Mouse (Mus musculus) lung, postnatal 0 days (tissue): ENCODE measurements around the gene Uox. TPM values are rescaled to one million over a fixed set of nuclear protein-coding genes. Genes with fewer than 3 reads are reported as not detected.

Source experiments
- ATAC-seq: fragments of 200-750 bp; cut with Nextera tagmentation; 2 replicates; pipeline ENCODE4 v1.8.0; 2017; ENCODE audit warnings: moderate library complexity
- DNase-seq: peaks from one replicate; pipeline ENCODE4 v3.0.0-alpha.2; 2016; ENCODE audit warnings: low spot score
- H3K27ac ChIP-seq: fragments of 300-500 bp; sonication (generic); 2 replicates; pipeline ENCODE4 v1.5.1; 2014; ENCODE audit warnings: antibody characterized with exemption, mild to moderate bottlenecking, low read length, mixed read lengths
- H3K27me3 ChIP-seq: fragments of 300-500 bp; sonication (generic); replicated peaks from 2 replicates; pipeline ENCODE4 v1.6.1; 2014; ENCODE audit warnings: low read length, mixed read lengths; ENCODE audit not compliant: insufficient read depth
- H3K36me3 ChIP-seq: fragments of 300-500 bp; sonication (generic); 2 replicates; pipeline ENCODE4 v1.6.1; 2014; ENCODE audit warnings: low read length, mixed read lengths; ENCODE audit not compliant: insufficient read depth
- H3K4me1 ChIP-seq: fragments of 300-500 bp; sonication (generic); 2 replicates; pipeline ENCODE4 v1.6.1; 2014; ENCODE audit warnings: antibody characterized with exemption, low read depth, low read length, mixed read lengths; ENCODE audit not compliant: insufficient read depth
- H3K4me2 ChIP-seq: fragments of 300-500 bp; sonication (generic); replicated peaks from 2 replicates; pipeline ENCODE4 v1.6.1; 2014; ENCODE audit warnings: low read depth, mild to moderate bottlenecking, low read length, moderate library complexity, mixed read lengths
- H3K4me3 ChIP-seq: fragments of 300-500 bp; sonication (generic); 2 replicates; pipeline ENCODE4 v1.5.1; 2014; ENCODE audit warnings: low read depth, low read length
- H3K9ac ChIP-seq: fragments of 300-500 bp; sonication (generic); replicated peaks from 2 replicates; pipeline ENCODE4 v1.6.1; 2014; ENCODE audit warnings: low read depth, mild to moderate bottlenecking
- H3K9me3 ChIP-seq: fragments of 300-500 bp; sonication (generic); 2 replicates; pipeline ENCODE4 v1.6.1; 2016; ENCODE audit warnings: low read length, mixed read lengths
- CTCF ChIP-seq: IDR thresholded peaks from 2 replicates; pipeline ENCODE4 v1.5.1; 2016; ENCODE audit warnings: antibody characterized with exemption, mild to moderate bottlenecking
- EP300 ChIP-seq: IDR thresholded peaks from 2 replicates; pipeline ENCODE4 v1.6.1; 2016; ENCODE audit warnings: antibody characterized with exemption, mild to moderate bottlenecking, control low read depth
- WGBS: fragments of 180-500 bp; shearing (Covaris S2); extraction: QIAGEN DNeasy Blood & Tissue Kit; methylation state at CpG from one replicate; pipeline ENCODE4 v1.1.7; 2014; 5-methylcytosine and 5-hydroxymethylcytosine counted together
- polyA plus RNA-seq: library from polyadenylated mRNA; unstranded; fragments of >200 nt; fragmentation: Nextera tagmentation; extraction: Ambion mirVana; gene quantifications from 2 replicates; pipeline ENCODE4 v1.2.1, GENCODE M21; 2015

Uox gene
- polyA plus RNA-seq, 1 experiment from 2014 or later = 0.63 TPM

DNA sequence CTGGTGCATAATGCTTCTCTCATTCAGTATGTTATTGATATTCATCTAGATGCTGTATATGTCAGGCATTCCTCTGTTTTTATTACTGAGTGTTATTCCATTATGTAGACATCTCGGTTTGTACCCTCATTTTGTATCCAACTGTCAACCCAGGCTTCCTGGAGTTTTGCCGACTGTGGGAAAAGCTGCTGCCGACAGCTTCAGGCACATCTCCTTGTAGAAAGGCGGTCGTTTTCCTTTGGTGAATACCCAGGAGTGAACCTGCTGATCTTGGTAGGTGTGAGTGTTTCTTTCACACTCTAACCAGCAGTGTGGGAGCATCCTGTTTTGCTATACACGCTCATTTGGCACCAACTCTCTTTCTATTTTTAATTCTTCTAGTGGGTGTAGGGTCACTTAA, 90.8 kb downstream of the Uox start:
- no peak overlapping the region for H3K4me3 ChIP-seq
- ATAC-seq = no peak
- DNase-seq = no peak
- no peak overlapping the region for H3K9ac ChIP-seq
- H3K36me3 ChIP-seq = no peaks in the 10 kb centered on the region
- 46% methylated on average over 6 of the region's 6 CpGs for WGBS
- no peak overlapping the region for H3K27ac ChIP-seq
- H3K9me3 ChIP-seq = no peaks in the 10 kb centered on the region
- H3K4me1 ChIP-seq = no peaks in the 10 kb centered on the region
- no peak overlapping the region for H3K4me2 ChIP-seq
- H3K27me3 ChIP-seq = no peaks in the 10 kb centered on the region
- no peak for TF ChIP-seq CTCF
- TF ChIP-seq EP300 = no peak

GRCm38 (mm10) chr3:146661907-146662306, 91.7 kb downstream of the Uox start:
- Histone ChIP-seq H3K4me2 (no peak overlapping the region), H3K36me3 (no peaks in the 10 kb centered on the region), H3K9ac (no peak overlapping the region), H3K9me3 (no peaks in the 10 kb centered on the region), H3K4me3 (no peak overlapping the region), H3K27ac (no peak overlapping the region), H3K27me3 (no peaks in the 10 kb centered on the region), H3K4me1 (no peaks in the 10 kb centered on the region)
- TF ChIP-seq EP300 = no peak
- TF ChIP-seq CTCF = no peak
- 71% methylated on average over 7 of the region's 7 CpGs for WGBS
- no peak for DNase-seq
- no peak for ATAC-seq

GRCm38 (mm10) chr3:146671121-146671520, 100.9 kb downstream of the Uox start:
- no peaks in the 10 kb centered on the region for H3K27me3 ChIP-seq
- H3K9me3 ChIP-seq = no peaks in the 10 kb centered on the region
- no peak for TF ChIP-seq EP300
- no peak for TF ChIP-seq CTCF
- H3K27ac ChIP-seq = no peak overlapping the region
- no peak for DNase-seq
- 58% methylated on average over 2 of the region's 2 CpGs for WGBS
- no peaks in the 10 kb centered on the region for H3K36me3 ChIP-seq
- H3K4me2 ChIP-seq = no peak overlapping the region
- ATAC-seq = no peak
- no peaks in the 10 kb centered on the region for H3K4me1 ChIP-seq
- no peak overlapping the region for H3K9ac ChIP-seq
- H3K4me3 ChIP-seq = no peak overlapping the region

GRCm38 (mm10) chr3:146675101-146675500, 104.9 kb downstream of the Uox start:
- H3K27me3 ChIP-seq = no peaks in the 10 kb centered on the region
- no peak overlapping the region for H3K27ac ChIP-seq
- no peak overlapping the region for H3K4me2 ChIP-seq
- no peak for TF ChIP-seq CTCF
- TF ChIP-seq EP300 = no peak
- no peaks in the 10 kb centered on the region for H3K36me3 ChIP-seq
- WGBS = 84% methylated on average over 1 of the region's 1 CpGs
- H3K9ac ChIP-seq = no peak overlapping the region
- H3K9me3 ChIP-seq = no peaks in the 10 kb centered on the region
- no peaks in the 10 kb centered on the region for H3K4me1 ChIP-seq
- DNase-seq = no peak
- no peak overlapping the region for H3K4me3 ChIP-seq
- no peak for ATAC-seq

- no peak overlapping the region for H3K4me3 ChIP-seq
- no peak overlapping the region for H3K4me2 ChIP-seq
- no peak for TF ChIP-seq CTCF
- TF ChIP-seq EP300 = no peak
- no peak for ATAC-seq
- H3K27me3 ChIP-seq = no peaks in the 10 kb centered on the region
- H3K27ac ChIP-seq = no peak overlapping the region
- H3K9ac ChIP-seq = no peak overlapping the region
- no peaks in the 10 kb centered on the region for H3K9me3 ChIP-seq
- WGBS = 88% methylated on average over 4 of the region's 4 CpGs
- no peaks in the 10 kb centered on the region for H3K36me3 ChIP-seq
- no peak for DNase-seq
- H3K4me1 ChIP-seq = no peaks in the 10 kb centered on the region
These were observed 106.0 kb downstream of the Uox start for GRCm38 (mm10) chr3:146676193-146676592.

DNA sequence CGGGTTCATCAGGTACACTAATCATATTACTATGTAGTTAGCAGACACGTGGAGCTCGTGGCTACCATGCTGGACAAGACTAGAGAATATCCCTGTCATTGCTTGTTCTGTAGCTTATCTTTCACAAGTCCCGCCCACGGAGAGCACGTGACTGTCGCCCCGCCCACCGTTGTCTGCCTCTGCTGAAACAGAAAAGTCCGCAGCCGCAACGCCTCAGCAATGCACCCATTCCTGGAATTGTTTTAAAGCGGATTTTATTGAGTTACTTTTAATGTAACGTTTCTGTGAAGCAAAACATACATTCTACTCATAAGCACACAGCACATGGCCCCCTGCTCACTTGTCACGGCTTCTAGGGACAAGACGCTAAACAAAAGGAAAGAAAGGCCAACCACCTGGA, 109.4 kb downstream of the Uox start:
- TF ChIP-seq EP300 (no peak), CTCF (no peak)
- H3K4me2 ChIP-seq = no peak overlapping the region
- H3K9ac ChIP-seq = no peak overlapping the region
- no peak overlapping the region for H3K4me3 ChIP-seq
- H3K36me3 ChIP-seq = no peaks in the 10 kb centered on the region
- no peak for DNase-seq
- no peak for ATAC-seq
- WGBS = 89% methylated on average over 16 of the region's 16 CpGs
- H3K4me1 ChIP-seq = no peaks in the 10 kb centered on the region
- no peak overlapping the region for H3K27ac ChIP-seq
- no peaks in the 10 kb centered on the region for H3K27me3 ChIP-seq
- no peaks in the 10 kb centered on the region for H3K9me3 ChIP-seq

DNA sequence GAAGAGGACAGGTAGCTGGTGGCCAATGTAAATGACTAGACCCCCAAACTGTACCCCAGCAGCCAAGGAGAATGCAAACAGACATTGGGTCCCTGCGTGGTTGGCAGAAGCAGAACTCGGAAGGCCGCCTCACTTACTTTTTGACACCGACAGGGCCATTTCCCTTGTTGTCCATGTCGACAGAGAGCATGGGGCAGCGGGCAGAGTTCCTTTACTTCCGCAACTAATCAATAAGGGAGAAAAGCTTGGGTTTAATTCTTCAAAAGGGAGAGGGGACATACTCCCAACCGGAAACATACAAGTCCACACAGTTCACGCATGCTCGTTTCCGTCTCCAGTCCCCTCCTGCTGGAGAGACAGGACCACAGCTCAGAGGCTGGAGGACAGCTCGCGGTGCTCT, 110.4 kb downstream of the Uox start:
- ATAC-seq (no peak), DNase-seq (no peak)
- no peaks in the 10 kb centered on the region; the same call in 1 of the 2 replicates for H3K4me1 ChIP-seq
- 88% methylated on average over 13 of the region's 13 CpGs for WGBS
- H3K4me2 ChIP-seq = no peak overlapping the region
- H3K27ac ChIP-seq = no peak overlapping the region
- no peak for TF ChIP-seq EP300
- no peak for TF ChIP-seq CTCF
- H3K9ac ChIP-seq = no peak overlapping the region
- H3K9me3 ChIP-seq = no peaks in the 10 kb centered on the region
- no peaks in the 10 kb centered on the region for H3K36me3 ChIP-seq
- H3K4me3 ChIP-seq = no peak overlapping the region
- no peaks in the 10 kb centered on the region for H3K27me3 ChIP-seq
